Mouse (Mus musculus): ENCODE data around the gene Rdh11.

DNA sequence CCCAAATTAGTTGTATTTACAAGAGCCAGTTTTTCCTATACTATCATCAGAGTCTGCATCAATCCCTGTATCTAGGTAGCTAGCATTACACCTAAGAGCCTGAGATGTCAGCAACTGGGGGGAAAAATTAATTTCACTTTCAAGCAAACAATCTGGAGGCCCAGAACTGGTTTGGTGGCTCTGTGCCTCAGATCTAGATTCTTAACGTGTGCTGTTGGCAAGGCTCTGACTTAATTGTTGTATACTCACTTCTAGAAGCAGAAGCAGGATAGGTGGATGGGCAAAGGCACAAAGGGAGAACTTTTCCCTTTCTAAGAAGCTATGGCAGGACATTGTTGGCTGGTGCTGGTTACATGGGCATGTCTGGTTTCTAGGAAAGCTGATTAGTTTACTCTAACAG, 52.7 kb downstream of the Rdh11 start:
- TF ChIP-seq GATA1 (IDR thresholded peaks at IDR 0.05; ENCODE audit: low read length), result no peak
- no peak for TF ChIP-seq TAL1 (IDR thresholded peaks at IDR 0.05; ENCODE audit: low read length)

Measured in erythroblast, embryonic 14.5 days (primary cell).